8 mouse cellular contexts compared by ENCODE assay signal in genomic region chr17:25919144-25919785, GRCm38 (mm10). TPM values are rescaled to one million over a fixed set of nuclear protein-coding genes. Genes with fewer than 3 reads are reported as not detected.
DNase-seq lines count a peak whose midpoint lies in the region; ATAC-seq lines count a peak whose summit lies in the region.

Gene Rab40c, minus strand, starts transcription at chr17:25919727.

- under 1% methylated on average over 59 of the region's 78 CpGs for WGBS in kidney, embryonic 16.5 days
- under 1% methylated on average over 56 of the region's 78 CpGs for WGBS in limb, embryonic 11.5 days
- WGBS in midbrain, embryonic 16.5 days: under 1% methylated on average over 58 of the region's 78 CpGs

- no peaks in the 10 kb centered on the region for H3K27me3 ChIP-seq in kidney, embryonic 16.5 days (ENCODE audit: insufficient read depth, low read length)
- H3K27me3 ChIP-seq in limb, embryonic 11.5 days (ENCODE audit: control insufficient read depth, insufficient read depth, low read length): no peaks in the 10 kb centered on the region
- no peaks in the 10 kb centered on the region for H3K27me3 ChIP-seq in midbrain, embryonic 16.5 days (ENCODE audit: control insufficient read depth, insufficient read depth, low read depth, low read length)

- no peak for DNase-seq in kidney, adult 9 months
- peak; percentile 53 for DNase-seq in NIH3T3 (ENCODE audit: low read depth)
- DNase-seq in limb, embryonic 11.5 days (ENCODE audit: low spot score): peak; percentile 50
- DNase-seq in cerebellum, adult 9-10 months: no peak

- H3K4me1 ChIP-seq in kidney, embryonic 16.5 days (ENCODE audit: insufficient read depth, low read length): peaks cover 12% of the 10 kb centered on the region
- peaks cover 5% of the 10 kb centered on the region for H3K4me1 ChIP-seq in limb, embryonic 11.5 days (ENCODE audit: control insufficient read depth, insufficient read depth, low read length)
- peaks cover 23% of the 10 kb centered on the region for H3K4me1 ChIP-seq in midbrain, embryonic 16.5 days (ENCODE audit: control insufficient read depth, insufficient read depth, low read length)

- H3K36me3 ChIP-seq in kidney, embryonic 16.5 days (ENCODE audit: insufficient read depth, low read length): no peaks in the 10 kb centered on the region
- no peaks in the 10 kb centered on the region for H3K36me3 ChIP-seq in limb, embryonic 11.5 days (ENCODE audit: control insufficient read depth, insufficient read depth, low read length)
- peaks cover 3% of the 10 kb centered on the region; the same call in 1 of the 2 replicates for H3K36me3 ChIP-seq in midbrain, embryonic 16.5 days (ENCODE audit: control insufficient read depth, insufficient read depth, low read length)

- ATAC-seq in kidney, embryonic 16.5 days (ENCODE audit: low FRiP score, low TSS enrichment): no peak
- ATAC-seq in erythroid progenitor cell, adult 5-6 weeks (replicated peaks; ENCODE audit: low FRiP score, poor library complexity, severe bottlenecking): 0 out of 2 replicates have a peak, but pooled peaks have one; percentile 11
- ATAC-seq in hematopoietic stem cell, adult 5-6 weeks (replicated peaks in 1 of 2; ENCODE audit: insufficient read depth in 1 of 2, low FRiP score in 2 of 2, low TSS enrichment in 1 of 2, low read depth in 1 of 2, poor library complexity in 2 of 2, severe bottlenecking in 2 of 2): no peak
- ATAC-seq in limb, embryonic 11.5 days (ENCODE audit: insufficient number of reproducible peaks, low FRiP score, low TSS enrichment, low read depth): peak; percentile 1; the same call in 1 of the 2 replicates
- ATAC-seq in midbrain, embryonic 16.5 days: peak; percentile 16

- peak within 1 kb of the TSS; percentile 69 for H3K4me2 ChIP-seq in kidney, embryonic 16.5 days (replicated peaks; ENCODE audit: low read depth, low read length)
- peak within 1 kb of the TSS; percentile 95 for H3K4me2 ChIP-seq in limb, embryonic 11.5 days (ENCODE audit: low read depth, severe bottlenecking)
- H3K4me2 ChIP-seq in midbrain, embryonic 16.5 days (ENCODE audit: low read length): peak within 1 kb of the TSS; percentile 76

- H3K9me3 ChIP-seq in kidney, embryonic 16.5 days (ENCODE audit: low read length): no peaks in the 10 kb centered on the region
- no peaks in the 10 kb centered on the region for H3K9me3 ChIP-seq in limb, embryonic 11.5 days (ENCODE audit: control insufficient read depth, low read length)
- no peaks in the 10 kb centered on the region for H3K9me3 ChIP-seq in midbrain, embryonic 16.5 days (replicated peaks; ENCODE audit: control insufficient read depth, low read length, poor library complexity, severe bottlenecking)

- peak within 1 kb of the TSS; percentile 97 for H3K27ac ChIP-seq in kidney, embryonic 16.5 days (ENCODE audit: low read length)
- H3K27ac ChIP-seq in limb, embryonic 11.5 days (replicated peaks; ENCODE audit: low read depth, low read length): peak within 1 kb of the TSS; percentile 74; the same call in 1 of the 2 replicates
- H3K27ac ChIP-seq in midbrain, embryonic 16.5 days (ENCODE audit: low read length): peak within 1 kb of the TSS; percentile 84

- peak within 1 kb of the TSS; percentile 84 for H3K9ac ChIP-seq in kidney, embryonic 16.5 days (replicated peaks; ENCODE audit: low read length)
- peak within 1 kb of the TSS; percentile 78 for H3K9ac ChIP-seq in limb, embryonic 11.5 days (ENCODE audit: low read length)
- peak within 1 kb of the TSS; percentile 91 for H3K9ac ChIP-seq in midbrain, embryonic 16.5 days (ENCODE audit: low read depth, low read length)

- peak within 1 kb of the TSS; percentile 93 for H3K4me3 ChIP-seq in kidney, embryonic 16.5 days (ENCODE audit: low read length)
- peak within 1 kb of the TSS; percentile 94 for H3K4me3 ChIP-seq in limb, embryonic 11.5 days (ENCODE audit: low read depth, low read length)
- H3K4me3 ChIP-seq in midbrain, embryonic 16.5 days (ENCODE audit: low read depth, low read length): peak within 1 kb of the TSS; percentile 92

RNA-seq across cellular contexts. Expression of gene Rab40c, which starts in this region (rescaled TPM):
- polyA plus RNA-seq in kidney, embryonic 16.5 days (2015; fragmentation: Nextera tagmentation; extraction: Ambion mirVana): 33.5 and 33.7 TPM in 2 replicates
- 2.2 and 2.5 TPM in 2 replicates for total RNA-seq in erythroid progenitor cell, adult 5-6 weeks (2015; ENCODE audit: low replicate concordance)
- total RNA-seq in erythroid progenitor cell, adult 5-6 weeks (2017; ENCODE audit: low replicate concordance): 0.98 and 3.2 TPM in 2 replicates
- 12.3 and 17.1 TPM in 2 replicates for total RNA-seq in hematopoietic stem cell, adult 5-6 weeks (2017)
- 19.2 and 19.7 TPM in 2 replicates for polyA plus RNA-seq in limb, embryonic 11.5 days (2014; fragmentation: Nextera tagmentation; extraction: Ambion mirVana)
- 50.9 and 52.2 TPM in 2 replicates for polyA plus RNA-seq in midbrain, embryonic 16.5 days (2015; fragmentation: Nextera tagmentation; extraction: Ambion mirVana)

Comparison
In these comparisons a context has a peak if more than half of its experiments do, and no peak if none do; other contexts are left out.
1. ATAC-seq: peak in erythroid progenitor cell, adult 5-6 weeks (single experiment), limb, embryonic 11.5 days (single experiment) and midbrain, embryonic 16.5 days (single experiment); none in kidney, embryonic 16.5 days (single experiment) and hematopoietic stem cell, adult 5-6 weeks (0 of 2).
2. DNase-seq: peak in NIH3T3 (single experiment) and limb, embryonic 11.5 days (single experiment); none in kidney, adult 9 months (single experiment) and cerebellum, adult 9-10 months (single experiment).
3. Peak in every context shown above with its lines, with median percentiles within 50 percentile points of each other: H3K27ac ChIP-seq, H3K4me2 ChIP-seq, H3K4me3 ChIP-seq and H3K9ac ChIP-seq.